Mouse (Mus musculus) E14TG2a.4 (cell line): ENCODE data around the gene Loxl1.
"Not testable (repeated sequence)": the region's sequence is repeated elsewhere in the genome, so short reads cannot be mapped to it uniquely, and the experiment has no call there.

Experiments
- H3K27me3 ChIP-seq: 2 replicates; pipeline ENCODE4 v1.6.1; 2014; ENCODE audit warnings: low read length, control low read depth; ENCODE audit not compliant: insufficient read depth
- H3K36me3 ChIP-seq: 2 replicates; pipeline ENCODE4 v1.6.1; 2014; ENCODE audit warnings: low read length, control low read depth; ENCODE audit not compliant: insufficient read depth
- H3K4me1 ChIP-seq: replicated peaks from 2 replicates; pipeline ENCODE4 v1.6.1; 2014; ENCODE audit warnings: low read depth, low read length, control low read depth
- H3K4me3 ChIP-seq: replicated peaks from 2 replicates; pipeline ENCODE4 v1.5.1; 2014; ENCODE audit warnings: mild to moderate bottlenecking, low read length
- H3K9me3 ChIP-seq: 2 replicates; pipeline ENCODE4 v1.6.1; 2014; ENCODE audit warnings: low read length, control low read depth
- CTCF ChIP-seq: conservative IDR thresholded peaks from 2 replicates; pipeline ENCODE4 v1.5.1; 2014; ENCODE audit warnings: low read length
- NANOG ChIP-seq: IDR thresholded peaks from 2 replicates; pipeline ENCODE4 v1.6.1; 2014; ENCODE audit warnings: borderline replicate concordance, low read length, mixed read lengths
- POU5F1 ChIP-seq: IDR thresholded peaks from 2 replicates; pipeline ENCODE4 v1.6.1; 2014; ENCODE audit warnings: low read length, borderline replicate concordance

Gene Loxl1

DNA sequence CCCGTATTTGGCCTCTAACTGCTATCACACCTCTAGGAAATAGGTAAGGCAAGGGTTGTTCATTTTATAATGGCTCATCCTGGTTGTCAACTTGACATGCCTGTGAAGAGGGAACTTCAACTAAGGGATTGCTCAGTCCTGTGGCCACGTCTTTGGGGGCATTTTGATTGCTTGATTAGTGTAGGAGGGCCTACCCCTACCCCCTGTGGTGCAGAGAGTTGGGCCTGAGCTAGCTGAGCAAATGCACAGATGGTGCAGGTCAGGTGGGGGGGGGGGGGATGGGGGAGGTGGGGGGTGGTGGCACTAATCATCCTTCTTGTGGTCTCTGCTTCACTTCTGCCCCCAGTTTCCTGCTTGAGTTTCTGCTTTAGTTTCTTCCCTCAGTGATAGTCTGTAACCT, 57.9 kb downstream of the Loxl1 start:
- H3K27me3 ChIP-seq, result no peaks in the 10 kb centered on the region
- peaks cover 87% of the 10 kb centered on the region for H3K4me1 ChIP-seq
- peak overlapping the region; percentile 95 for H3K4me3 ChIP-seq
- no peaks in the 10 kb centered on the region for H3K9me3 ChIP-seq
- peaks cover 50% of the 10 kb centered on the region for H3K36me3 ChIP-seq
- 0 out of 2 replicates have a peak, but pooled peaks have one; percentile 10 for TF ChIP-seq NANOG
- no peak for TF ChIP-seq POU5F1

DNA sequence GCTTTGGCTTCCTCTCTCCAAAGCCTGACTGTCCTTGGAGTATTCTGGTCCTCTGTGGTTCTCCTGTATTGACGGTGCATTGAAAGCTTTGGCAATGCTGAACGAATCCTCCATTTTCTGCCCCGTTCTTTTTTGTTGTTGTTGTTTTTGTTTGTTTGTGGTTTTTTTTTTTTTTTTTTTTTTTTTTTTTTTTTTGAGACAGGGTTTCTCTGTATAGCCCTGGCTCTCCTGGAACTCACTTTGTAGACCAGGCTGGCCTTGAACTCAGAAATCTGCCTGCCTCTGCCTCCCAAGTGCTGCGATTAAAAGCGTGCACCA, 59.2 kb downstream of the Loxl1 start:
- Histone ChIP-seq H3K4me3 (peak overlapping the region; percentile 95), H3K4me1 (peaks cover 79% of the 10 kb centered on the region), H3K36me3 (peaks cover 38% of the 10 kb centered on the region)
- H3K9me3 ChIP-seq, H3K27me3 ChIP-seq: not testable (repeated sequence)

DNA sequence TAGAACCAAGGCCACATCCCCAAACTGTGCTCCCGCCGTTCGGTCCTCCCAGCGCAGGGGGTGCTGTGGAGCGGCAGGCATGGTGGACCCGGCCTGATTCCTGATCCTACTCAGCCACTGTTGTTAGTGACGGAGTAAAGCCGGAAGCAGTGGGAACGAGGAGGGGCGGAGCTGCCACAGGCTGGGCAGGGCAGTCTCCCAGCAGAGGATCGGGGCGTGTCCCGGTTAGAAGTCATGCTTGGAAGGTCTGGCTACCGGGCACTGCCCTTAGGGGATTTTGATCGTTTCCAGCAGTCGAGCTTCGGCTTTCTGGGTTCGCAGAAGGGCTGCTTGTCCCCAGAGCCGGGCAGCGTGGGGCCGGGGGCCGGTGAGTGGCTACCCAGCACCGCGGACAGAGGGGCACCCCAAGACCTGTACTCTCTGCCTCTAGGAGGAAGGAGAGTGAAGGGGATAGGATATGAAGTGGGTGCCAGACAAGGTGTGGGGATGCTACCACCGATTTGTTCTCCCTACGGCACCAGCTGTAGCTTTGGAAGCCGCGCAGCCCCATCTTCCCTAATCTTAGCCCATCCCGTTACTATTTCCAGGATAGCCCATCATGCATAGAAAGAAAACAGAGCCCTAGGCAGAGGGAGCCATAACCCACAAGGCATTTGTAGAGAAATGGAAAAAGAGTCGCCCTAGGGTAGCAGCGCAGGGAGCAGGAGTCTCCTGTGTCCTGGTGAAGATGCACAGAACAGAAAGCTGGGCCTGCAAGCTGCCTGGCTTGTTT, 59.8 kb downstream of the Loxl1 start, which contains the start of gene Stoml1:
Gene Stoml1 (plus strand): TSS at position 132 of the 772 bp plus-strand sequence.
- peak; percentile 72 for TF ChIP-seq CTCF
- no peak for TF ChIP-seq POU5F1
- TF ChIP-seq NANOG, result no peak
- peaks cover 74% of the 10 kb centered on the region for H3K4me1 ChIP-seq
- H3K36me3 ChIP-seq, result peaks cover 33% of the 10 kb centered on the region
- H3K9me3 ChIP-seq, result no peaks in the 10 kb centered on the region
- H3K27me3 ChIP-seq, result no peaks in the 10 kb centered on the region
- peak within 1 kb of the TSS; percentile 95 for H3K4me3 ChIP-seq

DNA sequence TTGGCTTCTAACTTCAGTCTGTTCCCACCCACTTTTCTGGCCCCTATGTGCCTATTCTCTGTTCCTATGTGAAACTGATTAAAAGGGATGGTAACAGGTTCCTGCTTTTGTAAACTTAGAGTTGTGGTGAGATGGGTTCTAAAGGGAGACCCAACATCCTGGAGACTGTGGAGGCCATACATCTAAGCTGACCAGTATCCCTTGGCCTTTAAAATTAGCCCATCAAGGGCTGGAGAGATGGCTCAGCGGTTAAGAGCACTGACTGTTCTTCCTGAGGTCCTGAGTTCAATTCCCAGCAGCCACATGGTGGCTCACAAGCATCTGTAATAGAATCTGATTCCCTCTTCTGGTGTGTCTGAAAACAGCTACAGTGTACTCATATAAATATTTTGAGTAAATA, 62.3 kb downstream of the Loxl1 start:
- not testable (repeated sequence) for H3K9me3 ChIP-seq, H3K27me3 ChIP-seq
- Histone ChIP-seq H3K4me3 (peak overlapping the region; percentile 95; the same call in 1 of the 2 replicates), H3K4me1 (peaks cover 63% of the 10 kb centered on the region), H3K36me3 (peaks cover 24% of the 10 kb centered on the region)

DNA sequence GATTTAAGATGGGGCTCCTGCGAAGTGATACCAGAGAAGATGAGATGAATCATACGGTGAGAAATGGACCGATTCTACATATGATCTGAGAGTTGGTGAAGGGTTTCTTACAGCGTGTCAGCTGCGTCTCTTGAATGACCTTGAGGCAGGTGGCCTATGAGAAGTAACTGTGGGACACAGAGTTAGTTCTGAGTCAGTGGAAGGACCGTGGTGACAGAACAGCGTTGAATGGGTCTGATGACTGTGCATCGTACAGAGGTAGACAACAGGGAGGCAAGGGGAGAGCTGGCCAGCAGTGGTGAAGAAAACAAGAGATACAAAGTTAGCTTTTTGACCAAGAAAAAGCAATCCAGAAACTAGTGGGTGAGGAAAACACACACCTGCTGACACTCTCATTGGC, 62.7 kb downstream of the Loxl1 start:
- Histone ChIP-seq H3K4me1 (peaks cover 61% of the 10 kb centered on the region), H3K9me3 (no peaks in the 10 kb centered on the region), H3K27me3 (no peaks in the 10 kb centered on the region), H3K4me3 (peak overlapping the region; percentile 95), H3K36me3 (peaks cover 21% of the 10 kb centered on the region)
- no peak for TF ChIP-seq POU5F1
- no peak for TF ChIP-seq NANOG
- TF ChIP-seq CTCF, result no peak

DNA sequence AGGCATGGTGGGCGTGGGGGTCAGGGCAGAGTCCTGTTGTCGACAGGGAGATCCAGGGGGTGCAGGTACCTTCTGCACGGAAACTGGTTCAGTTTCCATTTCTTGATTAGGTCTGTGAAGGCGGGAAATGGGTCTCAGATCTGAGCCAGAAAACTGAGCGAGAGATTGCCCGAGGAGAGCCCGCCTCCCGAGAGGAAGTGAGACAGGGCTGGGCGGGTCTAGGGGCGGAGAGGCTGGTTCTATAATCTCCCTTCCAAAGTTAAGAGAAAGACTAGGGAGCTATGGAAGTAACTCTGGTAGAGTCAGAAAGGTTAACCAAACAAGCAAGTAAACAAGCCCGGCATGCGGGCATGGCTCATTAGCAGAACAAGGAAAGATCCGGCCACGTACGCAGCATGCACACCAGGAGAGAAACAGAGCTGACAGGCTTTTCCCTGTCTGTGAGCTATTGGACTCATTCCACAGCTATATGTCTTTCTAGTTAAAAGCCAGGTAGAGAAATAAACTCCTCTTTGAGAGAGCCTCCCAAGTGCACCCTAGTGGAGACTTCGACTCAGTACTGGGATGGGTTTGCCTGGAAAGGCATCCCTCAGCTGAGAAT, 63.3 kb downstream of the Loxl1 start, which contains the start of gene Pml:
Gene Pml (minus strand): TSS at position 195 of the 601 bp plus-strand sequence.
- Histone ChIP-seq H3K4me1 (peaks cover 62% of the 10 kb centered on the region), H3K27me3 (no peaks in the 10 kb centered on the region), H3K4me3 (peak within 1 kb of the TSS; percentile 95), H3K36me3 (peaks cover 24% of the 10 kb centered on the region), H3K9me3 (no peaks in the 10 kb centered on the region)
- no peak for TF ChIP-seq POU5F1
- TF ChIP-seq CTCF, result peak; percentile 16

DNA sequence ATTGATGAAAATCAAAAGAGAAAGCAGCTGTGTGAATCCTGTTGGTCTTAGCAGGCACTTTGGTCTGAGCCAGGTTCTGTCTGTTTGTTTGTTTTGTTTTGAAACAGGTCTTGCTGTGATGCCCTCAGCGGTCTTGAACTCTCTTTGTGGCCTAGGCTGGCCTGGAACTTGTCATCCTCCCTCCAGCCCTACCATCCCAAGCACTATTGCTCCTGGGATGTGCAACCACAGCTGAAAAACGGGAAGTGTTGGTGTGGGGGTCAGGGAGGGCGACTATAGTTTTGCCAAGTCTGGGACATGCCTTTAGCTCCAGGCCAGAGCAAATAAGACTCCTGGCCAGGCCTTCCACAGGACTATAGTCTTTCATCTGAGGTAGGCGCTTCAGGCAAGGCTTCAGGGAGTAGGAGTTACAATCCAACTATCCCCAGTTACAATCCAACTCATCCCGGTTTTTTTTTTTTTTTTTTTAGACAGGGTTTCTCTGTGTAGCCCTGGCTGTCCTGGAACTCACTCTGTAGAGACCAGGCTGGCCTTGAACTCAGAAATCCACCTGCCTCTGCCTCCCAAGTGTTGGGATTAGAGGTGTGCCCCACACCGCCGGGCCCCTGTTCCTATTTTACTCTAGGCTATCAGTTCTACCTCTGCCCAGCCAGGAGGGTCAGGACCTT, 64.1 kb downstream of the Loxl1 start:
- H3K27me3 ChIP-seq, result no peaks in the 10 kb centered on the region
- no peak for TF ChIP-seq NANOG
- TF ChIP-seq POU5F1, result no peak
- TF ChIP-seq CTCF, result no peak
- H3K36me3 ChIP-seq, result peaks cover 32% of the 10 kb centered on the region
- peak overlapping the region; percentile 95 for H3K4me3 ChIP-seq
- H3K4me1 ChIP-seq, result peaks cover 62% of the 10 kb centered on the region
- no peaks in the 10 kb centered on the region for H3K9me3 ChIP-seq

DNA sequence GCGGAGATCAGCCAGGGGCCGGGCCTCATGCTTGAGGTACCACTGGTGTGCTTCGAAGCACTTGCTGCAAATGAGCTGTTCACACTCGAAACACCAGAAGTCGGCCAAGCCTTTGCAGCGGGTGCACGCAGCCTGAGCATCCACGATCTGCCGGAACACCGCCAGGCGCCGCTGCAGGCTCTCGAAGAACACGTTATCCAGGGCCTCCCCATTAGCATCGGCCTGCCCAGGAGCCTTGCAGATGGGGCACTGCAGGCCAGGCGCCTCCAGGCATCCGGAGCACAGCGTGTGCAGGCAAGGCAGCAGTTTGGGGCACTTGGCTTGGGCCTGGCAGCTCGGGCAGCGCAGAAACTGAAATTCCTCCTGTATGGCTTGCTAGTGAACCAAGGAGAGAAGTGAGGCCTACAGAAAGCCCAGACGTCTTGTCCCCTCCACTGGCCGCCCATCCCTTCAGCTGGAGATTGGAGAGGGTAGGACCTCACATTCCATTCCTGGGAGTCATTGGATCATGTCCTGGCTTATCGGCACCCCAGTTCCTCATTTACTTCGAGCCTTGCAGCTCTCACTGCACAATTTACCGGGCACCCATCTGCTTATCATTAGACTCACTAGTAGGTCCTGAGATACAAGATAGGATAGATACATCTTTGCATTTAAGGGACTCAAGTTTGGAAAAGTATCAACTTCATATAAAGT, 65.8 kb downstream of the Loxl1 start:
- Histone ChIP-seq H3K27me3 (no peaks in the 10 kb centered on the region), H3K9me3 (no peaks in the 10 kb centered on the region), H3K4me3 (peak overlapping the region; percentile 95), H3K36me3 (peaks cover 49% of the 10 kb centered on the region), H3K4me1 (peaks cover 73% of the 10 kb centered on the region)
- TF ChIP-seq POU5F1 (no peak), CTCF (peak; percentile 56)
